Mouse (Mus musculus) heart, adult 2 months (tissue): Measurements from ENCODE around the gene Gnl2. TPM values are rescaled to one million over a fixed set of nuclear protein-coding genes. Genes with fewer than 3 reads are reported as not detected.
A peak's percentile ranks its signal among the peaks of the same experiment; 100 is the strongest.

ENCODE experiments used
- DNase-seq, 2 experiments: peaks; one replicate each; pipeline ENCODE4 v3.0.0; 2021
- H3K27ac ChIP-seq: fragments of 200-600 bp; 2 replicates; pipeline ENCODE4 v1.8.1; 2022
- H3K27me3 ChIP-seq: fragments of 200-500 bp; 2 replicates; pipeline ENCODE4 v1.6.1; 2012; ENCODE audit warnings: mild to moderate bottlenecking, low read length, inconsistent platforms, mixed read lengths; ENCODE audit not compliant: control insufficient read depth, insufficient read depth
- H3K36me3 ChIP-seq: fragments of 200-500 bp; 2 replicates; pipeline ENCODE4 v1.6.1; 2012; ENCODE audit warnings: low read length, inconsistent platforms; ENCODE audit not compliant: control insufficient read depth, insufficient read depth
- H3K4me1 ChIP-seq: fragments of 200-500 bp; 2 replicates; pipeline ENCODE4 v1.6.1; 2011; ENCODE audit warnings: low read length; ENCODE audit not compliant: control insufficient read depth, insufficient read depth
- H3K4me3 ChIP-seq: fragments of 200-600 bp; 2 replicates; pipeline ENCODE4 v1.8.1; 2022
- H3K79me2 ChIP-seq: fragments of 200-500 bp; replicated peaks from 2 replicates; pipeline ENCODE4 v1.6.1; 2012; ENCODE audit warnings: mild to moderate bottlenecking, inconsistent platforms, low read length, moderate library complexity, mixed read lengths; ENCODE audit not compliant: control insufficient read depth, insufficient read depth
- H3K9ac ChIP-seq: fragments of 200-500 bp; 2 replicates; pipeline ENCODE4 v1.6.1; 2012; ENCODE audit warnings: low read depth, mild to moderate bottlenecking, control low read depth, inconsistent platforms, low read length, mixed read lengths
- CTCF ChIP-seq: fragments of 200-600 bp; IDR thresholded peaks from 2 replicates; pipeline ENCODE4 v1.8.1; 2022; ENCODE audit warnings: antibody characterized with exemption, mild to moderate bottlenecking, moderate library complexity
- EP300 ChIP-seq: fragments of 200-500 bp; IDR thresholded peaks from 2 replicates; pipeline ENCODE4 v1.6.1; 2011; ENCODE audit warnings: low read depth, low read length, control low read depth; ENCODE audit not compliant: insufficient read depth
- POLR2A ChIP-seq: fragments of 200-500 bp; IDR thresholded peaks from 2 replicates; pipeline ENCODE4 v1.6.1; 2011; ENCODE audit warnings: mild to moderate bottlenecking, low read depth, low read length, control low read depth; ENCODE audit not compliant: insufficient read depth
- WGBS: fragments of 180-500 bp; shearing (Covaris S2); methylation state at CpG from one replicate; pipeline ENCODE4 v1.1.7; 2018; 5-methylcytosine and 5-hydroxymethylcytosine counted together
- intact Hi-C: fragments of 180-260 bp; cut with DNase I; formaldehyde crosslinking; loops from one replicate; pipeline ENCODE4 v1.15.1; 2025
- long read RNA-seq: library from polyadenylated mRNA; stranded (forward); transcript quantifications from one replicate; pipeline ENCODE4 v2.0.0, GENCODE M21; 2021
- polyA plus RNA-seq: library from polyadenylated mRNA; depleted of rRNA; stranded (reverse); fragments of >200 nt; gene quantifications from 2 replicates; pipeline ENCODE4 v1.2.3, GENCODE M21; 2012; rRNA removed
- total RNA-seq, 2 experiments: library from RNA; stranded (reverse); gene quantifications; 2 replicates each; pipeline ENCODE4 v1.2.3; 2021

The Gnl2 gene
- total RNA-seq: 10 to 100 TPM; 27.7 to 28.7 TPM
- polyA plus RNA-seq: 12.2 and 18.6 TPM in 2 replicates
- long read RNA-seq, transcript Gnl2-201 (16 exons, 2,366 nt): major isoform, 39 of 45 reads
- long read RNA-seq, partial matches to known transcripts: 3 of 45 reads
- long read RNA-seq, other reads (novel, unspliced or antisense): 3 of 45 reads

DNA sequence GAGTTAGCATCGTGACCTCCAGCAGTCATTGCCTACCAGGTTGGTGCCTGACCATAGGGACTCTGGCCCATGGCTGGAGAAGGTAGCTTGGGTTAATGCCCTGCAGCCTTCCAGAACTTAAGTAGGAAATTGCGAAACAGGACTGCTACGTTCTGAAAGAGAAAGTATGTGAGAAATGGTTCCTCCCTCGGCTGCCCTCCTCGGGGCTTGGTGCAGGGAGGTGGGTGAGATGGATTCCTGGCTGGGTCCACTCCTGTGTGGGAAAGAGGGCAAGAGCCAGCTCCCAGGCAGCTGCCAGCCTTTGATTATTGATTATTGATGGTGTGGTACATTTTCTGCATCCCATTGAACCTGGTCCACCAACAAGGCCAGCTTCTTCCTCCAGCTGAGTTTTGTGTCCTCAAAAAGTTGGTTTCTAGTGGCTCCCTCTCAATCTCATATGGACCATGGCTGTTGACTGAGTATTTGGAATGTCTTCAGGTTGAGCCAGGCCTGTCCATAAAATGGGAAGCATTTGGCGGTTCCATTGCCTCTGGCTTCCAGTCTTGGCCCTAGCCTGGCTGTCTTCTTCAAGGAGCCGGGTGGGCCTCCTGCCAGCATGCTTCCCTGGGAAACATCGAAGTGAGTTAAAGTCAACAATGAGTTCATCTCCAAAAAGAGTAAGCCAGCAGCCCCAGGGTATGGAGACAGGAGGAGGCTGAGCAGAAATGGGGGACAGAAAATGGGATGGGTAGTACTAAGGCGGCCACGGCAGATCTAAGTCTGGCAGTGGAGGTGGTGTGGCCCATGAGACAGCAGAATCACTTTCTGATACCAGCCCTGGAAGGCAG lies at the start of gene Gnl2:
TSS of gene Gnl2 (plus strand) at position 780 of the 830 bp plus-strand sequence.
- 63% methylated on average over 10 of the region's 10 CpGs for WGBS
- peak; percentile 42 to 51 for DNase-seq
- Histone ChIP-seq H3K36me3 (no peaks in the 10 kb centered on the region), H3K79me2 (no peaks in the 10 kb centered on the region), H3K4me3 (no peak within 1 kb of the TSS), H3K9ac (no peak within 1 kb of the TSS), H3K4me1 (no peaks in the 10 kb centered on the region), H3K27me3 (no peaks in the 10 kb centered on the region), H3K27ac (no peak within 1 kb of the TSS)
- intact Hi-C loops: no loop called here
- TF ChIP-seq CTCF (no peak), POLR2A (no peak), EP300 (no peak)

DNA sequence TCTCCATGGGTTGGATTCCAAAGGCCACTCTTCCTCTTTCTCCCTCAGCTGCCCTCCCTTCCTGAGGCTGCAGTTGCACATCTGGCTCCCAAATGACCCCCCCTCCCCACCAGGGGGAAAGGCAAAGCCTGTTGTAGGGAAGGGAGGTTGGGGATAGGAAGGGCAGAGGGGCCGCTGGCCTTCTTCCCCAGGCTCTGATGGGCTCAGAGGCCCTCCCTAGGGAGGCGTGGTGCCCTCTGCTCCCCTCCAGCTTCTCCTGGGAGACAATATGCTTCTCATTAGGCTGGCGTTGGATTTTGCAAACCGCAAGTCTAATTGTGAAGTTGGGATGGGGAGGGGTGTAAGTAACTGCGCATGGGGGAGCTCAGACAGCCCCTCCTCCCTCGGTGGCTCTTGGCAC lies 47.7 kb upstream of the Gnl2 start:
- TF ChIP-seq POLR2A: no peak
- no peak for TF ChIP-seq CTCF
- TF ChIP-seq EP300: no peak
- intact Hi-C loops: no loop called here
- no peak for DNase-seq
- 60% methylated on average over 6 of the region's 6 CpGs for WGBS
- no peak overlapping the region for H3K27ac ChIP-seq
- H3K27me3 ChIP-seq: no peaks in the 10 kb centered on the region
- no peaks in the 10 kb centered on the region for H3K79me2 ChIP-seq
- H3K36me3 ChIP-seq: no peaks in the 10 kb centered on the region
- H3K4me1 ChIP-seq: no peaks in the 10 kb centered on the region
- H3K9ac ChIP-seq: no peak overlapping the region
- H3K4me3 ChIP-seq: no peak overlapping the region

DNA sequence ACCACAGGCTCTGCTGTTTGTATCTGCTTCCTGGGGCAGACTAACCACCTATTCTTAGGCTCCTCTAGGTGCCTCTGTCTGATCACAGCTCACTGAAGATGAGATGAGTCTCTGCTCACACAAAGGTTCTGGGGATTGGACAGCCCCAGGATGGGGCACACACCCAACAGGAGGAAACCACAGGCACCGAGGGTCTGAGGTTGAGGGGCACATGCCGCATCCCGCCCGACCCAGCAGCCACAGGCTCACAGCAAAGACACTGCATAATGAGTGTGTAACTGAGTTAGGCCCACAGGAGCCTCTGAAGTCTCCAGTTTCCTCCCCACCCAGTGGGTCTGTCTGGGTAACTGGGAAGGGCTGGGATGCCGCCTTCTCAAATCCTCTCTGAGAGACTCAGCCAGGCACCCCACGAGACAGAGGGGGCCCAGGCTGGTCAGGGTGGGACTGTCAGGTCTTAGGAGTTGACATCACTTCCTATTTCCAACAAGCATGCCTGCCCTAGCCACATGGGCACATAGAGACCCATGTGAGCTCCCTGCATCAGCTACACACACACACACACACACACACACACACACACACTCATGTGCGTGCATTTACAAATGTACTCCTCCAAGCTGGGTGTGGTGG lies 47.1 kb upstream of the Gnl2 start:
- H3K9ac ChIP-seq: no peak overlapping the region
- H3K27ac ChIP-seq: no peak overlapping the region
- no peaks in the 10 kb centered on the region for H3K36me3 ChIP-seq
- H3K27me3 ChIP-seq: no peaks in the 10 kb centered on the region
- no peak for TF ChIP-seq EP300
- no peak for TF ChIP-seq POLR2A
- TF ChIP-seq CTCF: no peak
- intact Hi-C loops: no loop called here
- H3K4me3 ChIP-seq: no peak overlapping the region
- WGBS: 63% methylated on average over 7 of the region's 7 CpGs
- no peaks in the 10 kb centered on the region for H3K4me1 ChIP-seq
- no peaks in the 10 kb centered on the region for H3K79me2 ChIP-seq
- no peak for DNase-seq

DNA sequence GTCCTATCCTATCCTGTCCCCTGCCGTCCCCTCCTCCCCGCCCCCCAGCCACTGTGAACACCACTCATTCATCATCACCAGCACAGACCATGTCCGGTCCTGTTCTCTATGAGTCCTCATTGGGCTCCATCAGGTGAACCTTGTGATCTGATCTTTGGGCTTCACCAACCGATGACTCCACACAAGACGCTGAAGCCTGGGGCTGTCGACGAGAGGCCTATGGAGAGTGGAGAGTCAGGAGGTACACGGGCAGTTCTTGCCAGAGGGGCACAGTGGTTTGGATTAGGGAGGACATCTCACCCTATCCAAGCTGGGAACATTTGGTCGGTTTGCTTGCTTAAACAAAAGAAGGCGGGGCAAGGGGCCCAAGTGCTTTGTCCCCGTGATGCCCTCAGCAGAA lies 46.2 kb upstream of the Gnl2 start:
- intact Hi-C loops: no loop called here
- Histone ChIP-seq H3K79me2 (no peaks in the 10 kb centered on the region), H3K36me3 (no peaks in the 10 kb centered on the region), H3K4me3 (no peak overlapping the region), H3K9ac (no peak overlapping the region), H3K27me3 (no peaks in the 10 kb centered on the region), H3K4me1 (no peaks in the 10 kb centered on the region), H3K27ac (no peak overlapping the region)
- DNase-seq: no peak
- 73% methylated on average over 11 of the region's 11 CpGs for WGBS
- no peak for TF ChIP-seq CTCF

DNA sequence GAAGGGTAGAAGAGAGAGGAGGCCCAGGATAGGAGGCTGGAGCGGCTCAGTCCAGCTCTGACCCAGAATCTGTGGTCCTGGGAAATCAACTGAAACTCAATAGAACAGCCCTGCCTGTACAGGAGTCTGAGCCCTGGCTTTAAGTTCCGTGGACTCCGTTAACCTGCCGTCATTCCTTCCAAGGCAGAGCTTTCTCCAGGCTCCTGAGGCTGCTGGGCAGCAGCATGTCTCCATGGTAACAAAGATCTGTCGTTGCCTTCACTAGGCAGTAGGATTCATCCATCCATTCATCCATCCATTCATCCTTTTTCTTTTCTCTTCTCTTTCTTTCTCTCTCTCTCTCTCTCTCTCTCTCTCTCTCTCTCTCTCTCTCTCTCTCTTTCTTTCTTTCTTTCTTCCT lies 45.7 kb upstream of the Gnl2 start:
- WGBS: 46% methylated on average over 5 of the region's 5 CpGs
- Histone ChIP-seq H3K9ac (no peak overlapping the region), H3K27ac (no peak overlapping the region), H3K4me1 (no peaks in the 10 kb centered on the region), H3K27me3 (no peaks in the 10 kb centered on the region), H3K79me2 (no peaks in the 10 kb centered on the region), H3K4me3 (no peak overlapping the region), H3K36me3 (no peaks in the 10 kb centered on the region)
- TF ChIP-seq CTCF (no peak), POLR2A (no peak), EP300 (no peak)
- no peak for DNase-seq
- intact Hi-C loops: no loop called here

DNA sequence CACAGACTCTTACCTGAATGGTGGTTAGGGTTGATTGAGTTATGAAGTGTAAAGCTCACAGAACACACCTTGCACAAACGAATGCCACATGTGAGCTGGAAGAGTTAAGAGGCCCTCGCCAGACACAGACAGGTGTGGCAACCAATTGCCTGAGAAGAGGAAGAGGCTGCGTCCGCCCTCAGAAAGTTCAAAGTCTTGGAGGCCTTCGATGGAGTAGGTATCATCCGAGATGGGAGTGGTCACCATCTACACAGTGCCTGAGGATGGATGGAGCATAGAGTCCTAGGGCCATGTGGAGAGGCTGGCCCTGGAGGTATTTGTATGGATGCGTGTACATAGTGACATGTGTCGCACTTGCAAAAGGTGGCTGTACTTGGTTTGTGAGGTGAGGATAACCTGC lies 45.3 kb upstream of the Gnl2 start:
- no peak for TF ChIP-seq EP300
- no peak for TF ChIP-seq POLR2A
- TF ChIP-seq CTCF: no peak
- intact Hi-C loops: no loop called here
- Histone ChIP-seq H3K9ac (no peak overlapping the region), H3K36me3 (no peaks in the 10 kb centered on the region), H3K27me3 (no peaks in the 10 kb centered on the region), H3K4me3 (no peak overlapping the region), H3K4me1 (no peaks in the 10 kb centered on the region), H3K27ac (no peak overlapping the region), H3K79me2 (no peaks in the 10 kb centered on the region)
- WGBS: 77% methylated on average over 8 of the region's 8 CpGs
- no peak for DNase-seq
